Mouse (Mus musculus): ENCODE results near the gene Tmem131l. TPM values are rescaled to one million over a fixed set of nuclear protein-coding genes. Genes with fewer than 3 reads are reported as not detected.

Tmem131l gene
- 10 to 100 TPM; 10.1 to 12.7 TPM for total RNA-seq (2021)
- long read RNA-seq, experiment 1, partial matches to known transcripts, result 1 of 1 reads
- long read RNA-seq, experiment 1, other reads (novel, unspliced or antisense), result 0 of 1 reads
- long read RNA-seq, experiment 2, full-length matches to known transcripts, result 1 of 1 reads
- long read RNA-seq, experiment 2, partial matches to known transcripts, result 0 of 1 reads
- long read RNA-seq, experiment 2, other reads (novel, unspliced or antisense), result 0 of 1 reads

DNA sequence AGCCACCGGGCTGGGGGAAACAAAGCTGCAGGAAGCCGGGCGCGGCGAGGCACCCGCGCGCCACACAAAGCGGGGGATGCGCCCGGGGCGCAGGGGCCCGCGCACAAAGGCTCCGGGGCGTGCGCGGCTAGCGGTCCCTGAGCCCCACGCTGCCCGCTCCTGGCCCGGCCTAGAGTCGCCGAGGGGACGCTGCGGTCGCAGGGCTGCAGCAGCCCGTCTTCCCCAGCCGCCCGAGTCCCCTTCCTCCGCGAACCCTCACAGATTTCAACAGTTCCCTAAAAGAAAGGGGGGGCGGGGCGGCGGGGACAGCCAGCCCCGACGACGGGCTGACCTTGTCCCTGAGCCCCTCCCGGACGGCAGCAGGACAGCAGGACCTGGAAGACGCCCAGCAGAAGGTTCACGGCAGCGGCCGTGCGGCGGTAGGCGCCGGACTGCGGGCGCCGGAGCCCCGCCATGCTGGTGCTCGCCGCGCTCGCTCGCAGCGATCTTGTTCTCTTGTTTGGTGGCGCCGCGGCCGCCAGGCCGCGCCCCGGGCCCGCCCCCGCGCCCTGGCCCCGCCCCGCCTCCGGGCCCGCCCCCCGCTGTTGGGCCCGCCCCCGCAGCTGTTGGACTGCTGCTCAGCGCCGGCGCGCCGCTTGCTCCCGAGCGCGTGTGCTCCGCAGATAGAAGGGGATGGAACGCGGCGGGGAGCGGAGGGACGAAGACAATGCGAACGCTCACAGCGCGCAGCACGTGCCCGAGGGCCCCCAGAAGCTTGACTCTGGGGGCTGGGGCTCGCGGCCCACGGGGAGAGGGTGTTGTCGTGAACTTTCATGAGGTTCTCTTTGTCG lies at the start of gene Tmem131l:
Gene Tmem131l (minus strand): TSS at position 530 of the 830 bp plus-strand sequence.
- peak; percentile 83 for DNase-seq

GRCm38 (mm10) chr3:84086921-84087320 lies 46.9 kb upstream of the Tmem131l start:
- no peak for DNase-seq

- DNase-seq, result no peak
Observed at GRCm38 (mm10) chr3:84086337-84086736, 46.4 kb upstream of the Tmem131l start.

DNA sequence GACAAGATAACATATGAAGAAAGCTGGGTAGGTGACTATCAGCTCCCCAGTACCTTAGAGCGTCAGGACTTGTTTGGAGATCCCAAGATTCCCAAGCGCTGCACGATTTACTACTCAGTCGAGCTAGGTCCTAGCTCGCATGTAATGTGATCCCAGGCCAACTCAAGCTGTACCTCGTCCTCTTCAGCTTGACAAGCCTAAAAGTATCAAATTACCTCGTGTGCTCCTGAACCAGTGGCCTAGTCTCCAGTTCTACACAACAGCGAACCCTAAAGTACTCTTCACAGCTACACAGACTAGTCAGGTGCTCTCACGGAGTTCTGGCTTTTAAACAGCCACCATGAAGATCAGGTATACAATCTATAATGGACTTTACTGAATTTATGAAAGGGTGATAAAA lies 45.5 kb upstream of the Tmem131l start:
- DNase-seq, result no peak

GRCm38 (mm10) chr3:84081208-84081722 lies 41.3 kb upstream of the Tmem131l start:
- no peak for DNase-seq

GRCm38 (mm10) chr3:84080074-84080473 lies 40.1 kb upstream of the Tmem131l start:
- no peak for DNase-seq

- no peak for DNase-seq
Observed at GRCm38 (mm10) chr3:84077505-84077904, 37.5 kb upstream of the Tmem131l start.

DNA sequence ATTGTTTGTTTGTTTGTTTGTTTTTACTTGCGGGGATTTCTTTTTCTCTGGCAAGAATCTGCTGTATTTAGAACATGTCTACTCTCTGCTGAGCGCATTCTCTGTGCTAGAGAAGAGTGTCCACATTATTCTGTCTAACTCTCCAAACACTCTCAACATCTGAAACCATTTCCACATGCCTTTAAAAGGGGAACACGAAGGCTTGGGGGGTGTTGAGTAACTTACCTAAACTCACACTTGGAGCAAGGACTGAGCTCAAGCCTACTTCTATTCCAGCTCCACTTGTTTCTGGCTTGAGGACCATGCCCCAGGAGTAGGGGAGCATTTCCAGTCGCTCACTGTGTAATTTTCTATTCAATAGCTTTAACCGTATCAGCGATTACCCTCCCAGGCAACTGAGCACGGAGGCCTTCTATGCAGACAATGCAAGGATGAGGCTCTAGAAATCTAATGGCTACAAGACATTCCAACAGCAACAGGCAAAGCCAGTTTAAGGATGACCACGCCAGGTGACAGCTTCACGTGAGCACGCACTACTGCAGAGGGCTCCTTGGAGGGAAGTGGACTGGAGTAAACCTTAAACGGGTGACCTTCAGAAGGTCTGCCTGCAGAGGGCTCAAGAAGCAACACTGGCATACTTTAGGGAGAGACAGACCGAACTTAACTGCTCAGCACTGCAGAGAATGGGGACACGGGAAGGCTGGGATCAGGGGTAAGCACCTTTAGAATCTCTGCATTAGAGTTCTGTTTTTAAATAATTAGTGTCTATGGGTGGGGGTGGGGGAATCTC lies 36.8 kb upstream of the Tmem131l start:
- DNase-seq, result no peak

GRCm38 (mm10) chr3:84075516-84075915 lies 35.5 kb upstream of the Tmem131l start:
- no peak for DNase-seq

DNA sequence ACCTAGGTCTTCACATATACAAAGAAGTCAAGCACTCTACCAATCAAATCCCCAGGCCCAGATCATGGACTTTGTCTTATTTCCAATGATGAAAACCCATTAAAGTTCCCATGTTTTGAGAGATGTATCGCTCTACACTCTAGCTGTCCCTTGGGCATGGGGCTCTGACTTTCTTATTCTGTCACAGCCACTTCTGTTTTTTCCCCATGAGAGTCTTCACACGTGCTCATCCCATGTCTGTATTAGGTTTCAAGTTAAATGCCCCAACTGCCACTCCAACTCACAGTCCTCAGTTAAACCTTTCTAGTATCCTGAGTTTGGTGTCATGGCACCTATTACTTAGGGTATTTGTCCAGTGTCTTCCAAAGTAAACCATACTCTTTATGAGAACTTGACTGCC lies 34.8 kb upstream of the Tmem131l start:
- DNase-seq, result no peak

- DNase-seq, result no peak
Observed at GRCm38 (mm10) chr3:84071641-84072040, 31.7 kb upstream of the Tmem131l start.

DNA sequence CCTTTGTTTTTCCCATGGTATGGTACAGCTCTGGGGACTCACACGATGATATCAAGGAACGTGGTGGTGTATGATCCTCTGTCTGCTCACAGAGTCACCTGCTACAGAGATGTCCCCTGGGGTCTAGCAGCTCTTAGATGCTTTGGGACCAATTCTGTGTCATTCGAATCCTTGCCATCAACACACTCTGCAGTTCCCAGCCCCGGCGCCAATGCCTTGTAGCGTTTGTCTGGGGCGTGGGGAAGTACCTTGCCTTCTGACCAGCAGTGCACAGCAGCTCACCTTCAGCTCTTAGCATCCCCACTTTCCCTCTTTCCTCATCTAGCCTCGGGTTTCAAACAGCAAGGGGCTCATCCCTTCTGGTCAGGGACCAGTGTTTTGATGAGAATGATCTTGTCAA lies 30.8 kb upstream of the Tmem131l start:
- DNase-seq, result no peak

DNA sequence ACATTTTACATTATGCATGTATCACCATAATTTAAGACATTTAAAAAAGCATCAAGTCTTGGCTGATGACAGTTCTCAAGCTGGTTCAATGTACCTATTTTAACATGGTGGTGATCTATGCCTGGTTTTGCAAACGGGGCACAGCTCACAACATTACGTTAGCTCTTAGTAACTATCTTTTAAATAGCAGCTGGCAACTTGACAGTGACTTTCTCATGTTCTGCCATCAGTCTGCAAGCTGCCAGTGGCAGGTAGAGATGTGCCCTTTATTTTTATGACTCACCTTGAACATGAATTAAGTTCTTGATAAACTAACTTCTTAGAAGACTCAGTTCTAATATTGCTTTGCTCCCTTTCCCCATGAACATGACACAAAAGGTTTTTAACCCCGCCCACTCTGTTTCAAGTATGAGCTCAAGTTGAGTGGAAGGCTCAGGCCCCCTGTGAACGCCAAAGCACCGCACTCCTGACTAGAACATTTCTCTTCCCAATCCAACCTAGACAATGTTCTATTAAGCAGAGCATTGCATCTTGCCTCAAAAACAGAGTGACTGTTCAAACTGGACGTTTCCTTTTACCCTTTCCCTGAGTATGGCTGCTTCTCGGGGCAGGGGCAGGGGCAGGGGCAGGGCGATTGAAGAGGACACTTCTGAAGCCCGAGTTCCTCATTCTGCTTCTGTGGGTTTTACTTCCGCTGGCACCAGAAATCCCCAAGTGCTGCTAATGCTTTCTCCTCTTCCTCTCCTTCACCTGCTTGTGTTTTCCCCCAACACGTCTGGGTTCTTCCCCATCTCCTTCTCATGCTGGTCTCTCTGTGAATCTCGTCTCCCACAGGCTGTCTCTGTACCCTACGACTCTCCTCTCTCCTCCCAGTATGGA lies 29.1 kb upstream of the Tmem131l start:
- no peak for DNase-seq

- no peak for DNase-seq
Observed at GRCm38 (mm10) chr3:84065825-84066224, 25.9 kb upstream of the Tmem131l start.

GRCm38 (mm10) chr3:84063369-84063914 lies 23.5 kb upstream of the Tmem131l start:
- DNase-seq, result no peak

DNA sequence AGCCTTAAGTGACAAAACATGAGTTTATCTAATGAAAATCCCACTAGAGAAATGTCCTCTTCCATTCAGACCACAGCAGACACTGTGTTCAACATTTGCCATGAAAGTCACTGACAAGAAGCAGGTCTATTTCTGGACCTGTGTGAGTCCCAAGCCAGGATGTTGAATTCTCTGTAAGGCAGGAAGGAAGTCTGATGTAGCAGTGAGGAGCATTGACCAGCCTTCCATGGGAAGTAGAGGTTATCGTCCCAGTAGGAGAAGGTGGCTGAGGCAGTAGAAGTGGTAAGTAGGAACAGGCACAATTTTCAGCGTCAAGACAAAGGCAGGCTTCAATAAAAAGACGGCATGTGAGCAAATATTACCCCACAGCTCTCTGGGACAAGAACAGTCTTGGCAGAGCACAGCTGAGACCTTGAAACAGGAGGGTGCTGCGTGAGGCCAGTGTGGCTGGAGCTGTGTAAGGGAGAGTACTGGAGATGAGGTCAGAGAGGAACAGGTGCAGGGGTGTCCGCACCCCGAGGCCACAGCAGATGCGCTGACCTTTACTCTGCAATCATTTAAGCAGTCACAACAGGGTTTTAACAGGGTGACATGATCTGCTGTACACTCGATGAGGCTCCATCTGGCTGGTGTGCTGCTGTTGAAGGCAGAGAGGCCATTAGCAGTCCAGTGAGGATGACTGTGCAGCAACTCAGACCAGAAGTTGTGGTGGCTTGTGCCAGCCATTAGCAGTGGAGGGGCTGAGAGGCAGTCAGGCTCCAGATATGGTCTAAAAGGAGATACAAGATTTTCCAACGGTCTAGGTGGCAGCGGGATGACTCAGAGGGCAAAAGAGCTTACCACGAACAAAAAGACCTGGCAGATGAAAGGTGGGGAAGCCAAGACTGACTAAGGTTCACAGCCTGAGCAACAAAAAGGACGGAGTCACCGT lies 21.8 kb upstream of the Tmem131l start:
- DNase-seq, result peak; percentile 74

- no peak for DNase-seq
Observed at GRCm38 (mm10) chr3:84060946-84061345, 21.0 kb upstream of the Tmem131l start.

GRCm38 (mm10) chr3:84060128-84060527 lies 20.2 kb upstream of the Tmem131l start:
- DNase-seq, result no peak

- no peak for DNase-seq
Observed at GRCm38 (mm10) chr3:84059676-84060075, 19.7 kb upstream of the Tmem131l start.

GRCm38 (mm10) chr3:84059261-84059660 lies 19.3 kb upstream of the Tmem131l start:
- no peak for DNase-seq

Data from gastrocnemius, postnatal 25 days (tissue).